Mouse (Mus musculus) kidney, adult 9 months (tissue): Measurements from ENCODE around the gene Strn.

Experiments used
- DNase-seq: peaks from one replicate; pipeline ENCODE4 v3.0.0; 2022

Strn gene

DNA sequence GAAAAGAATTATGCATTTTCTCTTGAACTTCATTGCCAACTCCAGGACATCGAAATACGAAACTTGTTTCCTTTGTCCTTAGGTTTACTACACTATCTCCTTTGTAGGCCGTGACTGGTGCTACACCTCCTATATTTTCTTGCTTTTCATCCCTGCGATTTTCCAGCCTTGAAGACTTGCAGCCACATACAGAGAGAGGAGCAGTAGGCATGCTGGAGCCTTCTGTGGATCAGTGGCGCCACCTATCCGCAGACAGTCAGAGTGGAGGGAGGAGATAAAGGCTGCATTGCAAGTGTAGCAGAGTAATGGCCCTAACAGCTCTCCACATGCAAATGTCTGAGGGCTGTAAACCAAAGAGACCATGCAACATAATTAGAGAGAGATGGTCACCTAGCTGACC lies 125.9 kb downstream of the Strn start:
- DNase-seq, result peak; percentile 16

DNA sequence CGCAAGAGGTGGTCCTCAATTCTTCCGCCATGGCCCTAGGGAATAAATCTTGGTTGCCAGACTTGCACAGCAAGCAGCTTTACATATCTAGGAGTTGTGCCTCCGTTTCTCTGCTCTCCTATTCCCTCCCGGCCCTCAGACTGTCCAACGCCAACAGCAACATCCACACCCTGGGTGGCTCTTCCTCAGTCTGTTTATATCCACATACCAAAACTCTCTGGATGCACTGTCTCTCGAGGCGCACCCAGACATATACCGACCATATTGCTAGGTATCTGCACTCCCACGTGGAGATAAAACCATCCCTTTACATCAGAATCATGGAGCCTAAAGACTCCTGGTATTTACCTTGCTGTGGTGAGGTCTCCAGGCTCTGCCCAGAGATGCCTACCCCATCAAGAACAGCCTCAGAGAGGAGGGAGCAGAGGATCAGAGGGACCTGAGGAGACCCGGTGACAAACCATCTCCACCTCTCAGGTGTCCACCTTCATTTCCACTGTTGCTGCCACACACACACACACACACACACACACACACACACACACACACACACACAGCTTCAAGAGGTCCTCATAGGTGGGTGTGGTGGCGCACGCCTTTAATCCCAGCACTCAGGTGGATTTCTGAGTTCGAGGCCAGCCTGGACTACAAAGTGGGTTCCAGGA lies 127.7 kb downstream of the Strn start:
- no peak for DNase-seq

DNA sequence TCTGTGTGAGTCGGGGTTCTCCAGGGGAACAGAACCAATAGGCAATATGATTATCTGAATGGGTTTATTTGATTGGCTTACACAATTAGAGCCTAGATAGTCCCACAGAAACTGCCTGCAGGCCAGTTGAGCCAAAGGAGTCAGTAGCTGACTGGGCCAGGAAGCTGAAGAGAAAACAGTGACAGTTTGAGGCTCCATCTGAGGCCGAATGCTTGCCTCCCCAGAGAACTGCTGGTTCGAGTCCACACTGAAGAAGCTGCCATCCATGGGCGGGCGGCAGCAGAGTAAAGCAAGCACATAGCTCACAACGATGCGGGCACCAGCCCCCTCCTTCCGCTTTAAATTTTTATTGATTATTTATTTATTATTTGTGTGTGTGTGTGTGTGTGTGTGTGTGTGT lies 128.3 kb downstream of the Strn start:
- no peak for DNase-seq

DNA sequence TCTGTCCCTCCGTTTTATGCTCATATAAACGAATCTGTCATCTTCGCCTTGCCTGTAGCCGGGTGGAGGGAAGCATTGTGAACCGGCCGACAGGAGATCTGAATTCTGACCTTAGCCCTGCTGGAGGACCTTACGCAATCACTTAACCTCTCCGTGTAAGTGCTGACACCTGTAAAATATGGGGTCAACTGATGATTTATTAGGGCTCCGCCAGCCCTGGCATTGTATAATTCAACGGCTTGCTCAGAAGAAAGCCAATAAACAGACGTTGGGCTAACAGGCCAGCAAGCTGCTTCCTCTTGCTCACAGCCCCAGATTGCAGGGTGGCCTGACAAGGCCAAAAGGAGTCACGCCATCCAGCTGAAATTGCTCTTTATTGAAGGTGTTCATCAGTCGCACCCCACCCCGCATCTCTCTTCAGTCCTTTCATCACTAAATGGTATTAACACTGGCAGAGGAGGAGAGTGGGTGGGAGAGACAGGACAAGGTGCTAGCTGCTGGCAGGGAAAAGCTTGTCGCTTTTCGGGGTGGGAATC lies 128.8 kb downstream of the Strn start:
- peak; percentile 68 for DNase-seq

DNA sequence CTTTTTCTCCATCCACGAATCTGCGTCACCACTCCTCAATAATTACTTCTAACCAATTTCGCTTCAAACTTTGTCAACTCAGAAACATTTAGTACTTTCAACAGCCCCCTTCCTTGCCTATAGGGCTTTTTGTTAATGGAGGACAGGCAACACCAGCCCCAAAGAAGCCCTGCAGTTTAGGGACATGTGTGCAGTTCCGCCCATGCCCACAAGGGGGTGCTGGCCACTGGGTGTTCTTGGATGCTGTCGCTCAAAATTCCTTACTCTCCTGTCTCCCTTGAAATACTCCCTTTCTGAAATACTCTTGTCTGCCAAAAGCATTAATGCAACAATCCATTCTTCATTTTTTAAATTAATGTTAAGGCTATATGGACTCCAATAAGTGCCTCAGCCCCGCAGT lies 132.6 kb downstream of the Strn start:
- DNase-seq, result peak; percentile 64

DNA sequence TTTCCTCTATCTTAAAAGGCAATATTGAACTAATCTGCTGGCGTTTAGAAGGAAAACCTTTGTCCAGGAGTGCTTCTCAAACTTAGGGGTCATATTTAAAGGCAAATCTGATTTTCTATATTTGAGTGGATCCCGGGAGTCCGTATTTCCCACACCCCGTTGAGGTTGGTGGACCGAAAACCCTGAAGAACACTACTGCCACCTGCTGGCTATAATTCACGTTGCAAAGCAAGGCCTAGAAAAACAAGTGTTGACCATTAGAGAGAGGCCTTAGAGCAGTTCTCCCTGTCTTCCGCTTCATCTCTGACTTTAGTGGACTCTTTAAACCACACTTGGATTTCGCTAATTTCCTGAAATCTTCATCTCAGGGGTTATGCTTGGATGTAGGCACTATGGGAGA lies 133.1 kb downstream of the Strn start:
- DNase-seq, result peak; percentile 77

DNA sequence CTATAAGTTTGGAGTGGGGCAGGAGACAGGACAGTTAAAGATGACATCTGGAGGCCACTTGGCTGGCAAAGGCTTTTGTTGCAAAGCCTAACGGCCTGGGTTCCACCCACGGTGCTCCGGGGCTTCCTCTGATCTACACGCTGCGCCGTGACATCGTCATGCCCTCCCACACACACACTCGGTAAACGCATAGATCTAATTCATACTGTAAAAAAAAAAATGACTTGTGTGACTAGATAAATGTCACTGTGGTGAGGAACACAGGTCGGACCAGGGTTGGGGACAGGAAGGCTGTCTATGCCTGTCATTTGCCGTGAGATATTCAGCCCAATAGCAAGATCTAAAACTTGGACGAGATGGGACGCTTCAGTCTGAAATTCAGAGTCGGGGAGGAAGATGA lies 134.7 kb downstream of the Strn start:
- no peak for DNase-seq

DNA sequence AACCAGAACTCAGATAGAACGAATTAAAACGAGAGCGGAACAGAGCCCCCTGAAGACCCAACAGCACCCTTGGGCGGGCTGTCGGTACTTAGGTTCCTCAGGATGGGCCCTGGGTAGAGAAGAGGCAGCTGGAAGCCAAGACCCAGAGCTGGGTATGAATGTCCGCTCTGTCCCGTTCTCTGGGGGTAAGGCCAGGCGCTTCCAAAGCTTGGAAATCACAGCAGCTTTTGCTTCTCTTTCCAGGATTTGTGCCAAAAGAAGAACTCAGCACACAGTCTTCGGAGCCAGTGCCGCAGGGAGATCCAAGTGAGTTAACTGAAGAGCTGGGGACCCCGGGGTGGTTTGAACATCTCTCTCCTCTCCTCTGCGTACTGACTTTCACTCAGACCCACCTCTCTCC lies 135.4 kb downstream of the Strn start:
- DNase-seq, result no peak

DNA sequence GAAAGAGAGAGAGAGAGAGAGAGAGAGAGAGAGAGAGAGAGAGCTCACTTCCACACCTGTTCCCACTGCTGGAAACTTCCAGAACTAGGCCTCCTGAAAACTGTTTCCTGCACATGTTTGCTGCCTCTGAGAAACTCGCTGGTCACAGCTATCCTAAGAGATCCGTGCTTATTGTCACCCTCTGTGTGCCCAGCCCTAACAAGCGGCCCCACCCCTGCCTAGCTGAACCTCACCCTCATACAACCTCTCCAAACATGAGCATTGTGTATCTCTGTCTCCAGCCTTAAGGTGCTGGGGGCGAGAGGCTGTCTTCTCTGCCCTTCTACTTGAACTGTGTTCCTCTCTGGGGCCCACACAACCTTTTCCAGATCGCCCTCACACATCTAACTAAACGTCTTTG lies 136.0 kb downstream of the Strn start:
- no peak for DNase-seq
